Comparison of ENCODE assay signal across 22 mouse cellular contexts in genomic region chr4:35640866-35641265, GRCm38 (mm10).
A peak's percentile ranks its signal among the peaks of the same experiment; 100 is the strongest.
DNase-seq lines count a peak whose midpoint lies in the region; ATAC-seq lines count a peak whose summit lies in the region.
"Had no signal": no experiment of that assay in that cellular context is flagged by ENCODE, and none has a peak within 500 bp of the region (broad histone marks: within the 10 kb centered on the region; RNA-seq: fewer than 3 reads in every experiment).

No protein-coding gene starts in this region.

- H3K9ac ChIP-seq in midbrain, embryonic 15.5 days = no peak overlapping the region
- H3K9ac ChIP-seq: embryonic facial prominence, embryonic 13.5 days; forebrain, embryonic 12.5 days; hindbrain, embryonic 12.5 days had no signal

- 79% methylated on average over 1 of the region's 1 CpGs for WGBS in midbrain, embryonic 15.5 days

- no peak for ATAC-seq in midbrain, embryonic 15.5 days (replicated peaks)
- ATAC-seq: activated CD4-positive, CD25-positive, alpha-beta regulatory T cell, adult 4 months; hindbrain, postnatal 0 days; Patski had no signal

- H3K4me3 ChIP-seq in midbrain, embryonic 15.5 days = no peak overlapping the region
- H3K4me3 ChIP-seq: embryonic facial prominence, embryonic 13.5 days; forebrain, embryonic 12.5 days; gastrocnemius, adult 2 months; heart, embryonic 10.5 days; hindbrain, embryonic 12.5 days had no signal

- DNase-seq in right cerebral cortex, adult 2 months (ENCODE audit: low spot score in 2 of 2) = peak; percentile 4
- no peak for DNase-seq in right cerebral cortex, postnatal 36 days (ENCODE audit: low spot score in 2 of 2)
- peak; percentile 38 to 55 for DNase-seq in layer of hippocampus, adult 8-10 months (ENCODE audit: low spot score in 2 of 2)
- DNase-seq in layer of hippocampus, postnatal 36 days = peak; percentile 6 to 26
- no peak for DNase-seq in adrenal gland, postnatal 10 days
- DNase-seq: adrenal gland, postnatal 25 days; cerebellum, adult 11 months; cerebellum, adult 9-10 months; cerebellum, postnatal 25 days; gastrocnemius, adult 2 months; gastrocnemius, postnatal 25 days; heart, adult 11 months; heart, postnatal 10 days; heart, postnatal 4 days had no signal

- no peaks in the 10 kb centered on the region for H3K27me3 ChIP-seq in midbrain, embryonic 15.5 days (replicated peaks)
- H3K27me3 ChIP-seq: embryonic facial prominence, embryonic 13.5 days; forebrain, embryonic 12.5 days; hindbrain, embryonic 12.5 days; Patski had no signal

- H3K36me3 ChIP-seq in midbrain, embryonic 15.5 days (replicated peaks) = no peaks in the 10 kb centered on the region
- H3K36me3 ChIP-seq: embryonic facial prominence, embryonic 13.5 days; forebrain, embryonic 12.5 days; heart, embryonic 10.5 days; hindbrain, embryonic 12.5 days had no signal

- H3K9me3 ChIP-seq in midbrain, embryonic 15.5 days = no peaks in the 10 kb centered on the region
- H3K9me3 ChIP-seq: embryonic facial prominence, embryonic 13.5 days; forebrain, embryonic 12.5 days; heart, embryonic 10.5 days; hindbrain, embryonic 12.5 days had no signal

- H3K4me1 ChIP-seq in midbrain, embryonic 15.5 days = no peaks in the 10 kb centered on the region
- H3K4me1 ChIP-seq: embryonic facial prominence, embryonic 13.5 days; forebrain, embryonic 12.5 days; heart, embryonic 10.5 days; hindbrain, embryonic 12.5 days had no signal

- no peak overlapping the region for H3K27ac ChIP-seq in midbrain, embryonic 15.5 days
- H3K27ac ChIP-seq: embryonic facial prominence, embryonic 13.5 days; forebrain, embryonic 12.5 days; gastrocnemius, adult 2 months; heart, embryonic 10.5 days; hindbrain, embryonic 12.5 days; hindbrain, postnatal 0 days had no signal

- H3K4me2 ChIP-seq in midbrain, embryonic 15.5 days = no peak overlapping the region
- H3K4me2 ChIP-seq: embryonic facial prominence, embryonic 13.5 days; forebrain, embryonic 12.5 days; hindbrain, embryonic 12.5 days had no signal

Comparison
In these comparisons a context has a peak if more than half of its experiments do, and no peak if none do; other contexts are left out.
1. DNase-seq: peak in right cerebral cortex, adult 2 months (2 of 2), layer of hippocampus, adult 8-10 months (2 of 2) and layer of hippocampus, postnatal 36 days (2 of 2); none in right cerebral cortex, postnatal 36 days (0 of 2) and adrenal gland, postnatal 10 days (single experiment).